Mouse (Mus musculus) ES-E14 (cell line): ENCODE results near the gene Cemip2.

Experiments
- MAFK ChIP-seq: IDR thresholded peaks from 2 replicates; pipeline ENCODE4 v1.6.1; 2014; ENCODE audit warnings: mild to moderate bottlenecking, low read depth, low read length, inconsistent platforms; ENCODE audit not compliant: insufficient read depth
- ZNF384 ChIP-seq: IDR thresholded peaks from 2 replicates; pipeline ENCODE4 v1.6.1; 2012; ENCODE audit warnings: low read depth, low read length, inconsistent platforms

GRCm38 (mm10) chr19:21731887-21732286 is 46.3 kb upstream of the Cemip2 start:
- TF ChIP-seq ZNF384, result no peak
- TF ChIP-seq MAFK, result no peak
